Mouse (Mus musculus) liver, embryonic 14.5 days (tissue): ENCODE data around the gene Ampd3.

ENCODE experiments used
- CTCF ChIP-seq: IDR thresholded peaks from 2 replicates; pipeline ENCODE4 v1.5.1; 2016; ENCODE audit warnings: antibody characterized with exemption, low read depth, control low read depth
- EP300 ChIP-seq: IDR thresholded peaks from 2 replicates; pipeline ENCODE4 v1.6.1; 2016; ENCODE audit warnings: antibody characterized with exemption, low read depth

GRCm38 (mm10) chr7:110719857-110720256, 48.1 kb upstream of the Ampd3 start:
- TF ChIP-seq EP300, result no peak
- no peak for TF ChIP-seq CTCF
